Mouse (Mus musculus) liver, embryonic 18 days (tissue): Measurements from ENCODE around the gene Abhd18. TPM values are rescaled to one million over a fixed set of nuclear protein-coding genes. Genes with fewer than 3 reads are reported as not detected.

Experiments
- polyA plus RNA-seq: library from polyadenylated mRNA; depleted of rRNA; stranded (reverse); fragments of >200 nt; gene quantifications from 2 replicates; pipeline ENCODE4 v1.2.3, GENCODE M21; 2012; rRNA removed

Gene Abhd18
- 4.0 and 4.2 TPM in 2 replicates for polyA plus RNA-seq

GRCm38 (mm10) chr3:40846957-40847017 lies at the start of gene Abhd18:
TSS of gene Abhd18 (plus strand) at chr3:40846970.

GRCm38 (mm10) chr3:40799530-40800372 lies 47.0 kb upstream of the Abhd18 start, which contains the start of gene Plk4:
TSS of gene Plk4 (plus strand) at chr3:40800019.

DNA sequence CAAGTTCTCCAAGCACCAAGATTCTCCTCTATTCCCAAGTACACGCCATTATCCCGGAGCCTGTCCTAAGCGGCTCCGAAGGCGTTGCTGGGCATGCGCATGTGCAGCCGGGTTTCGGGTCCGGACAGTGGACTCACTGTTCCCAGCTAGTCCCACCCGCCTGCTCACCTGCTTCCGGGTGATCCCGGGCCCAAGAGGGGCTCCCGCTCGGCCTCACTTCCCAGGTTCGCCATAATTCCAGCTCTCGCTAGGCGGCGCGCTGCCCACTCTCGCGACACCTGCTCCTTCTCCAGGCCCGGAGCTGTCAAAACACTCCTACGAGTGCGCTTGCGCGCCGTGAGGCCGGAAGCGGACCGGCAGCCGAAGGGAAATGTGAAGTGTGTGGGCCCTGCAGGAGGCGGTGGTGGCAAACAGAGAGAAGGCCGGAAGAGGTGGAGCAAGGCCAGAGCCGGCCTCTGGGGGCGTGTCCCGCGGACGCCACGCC lies 255 bp upstream of the Abhd18 start, which contains the start of gene Mfsd8:
TSS of gene Mfsd8 (minus strand) at position 414 of the 484 bp plus-strand sequence.

GRCm38 (mm10) chr3:40902443-40902842 lies 55.7 kb downstream of the Abhd18 start, which contains the start of gene 1700034I23Rik:
TSS of gene 1700034I23Rik (minus strand) at chr3:40902543.

DNA sequence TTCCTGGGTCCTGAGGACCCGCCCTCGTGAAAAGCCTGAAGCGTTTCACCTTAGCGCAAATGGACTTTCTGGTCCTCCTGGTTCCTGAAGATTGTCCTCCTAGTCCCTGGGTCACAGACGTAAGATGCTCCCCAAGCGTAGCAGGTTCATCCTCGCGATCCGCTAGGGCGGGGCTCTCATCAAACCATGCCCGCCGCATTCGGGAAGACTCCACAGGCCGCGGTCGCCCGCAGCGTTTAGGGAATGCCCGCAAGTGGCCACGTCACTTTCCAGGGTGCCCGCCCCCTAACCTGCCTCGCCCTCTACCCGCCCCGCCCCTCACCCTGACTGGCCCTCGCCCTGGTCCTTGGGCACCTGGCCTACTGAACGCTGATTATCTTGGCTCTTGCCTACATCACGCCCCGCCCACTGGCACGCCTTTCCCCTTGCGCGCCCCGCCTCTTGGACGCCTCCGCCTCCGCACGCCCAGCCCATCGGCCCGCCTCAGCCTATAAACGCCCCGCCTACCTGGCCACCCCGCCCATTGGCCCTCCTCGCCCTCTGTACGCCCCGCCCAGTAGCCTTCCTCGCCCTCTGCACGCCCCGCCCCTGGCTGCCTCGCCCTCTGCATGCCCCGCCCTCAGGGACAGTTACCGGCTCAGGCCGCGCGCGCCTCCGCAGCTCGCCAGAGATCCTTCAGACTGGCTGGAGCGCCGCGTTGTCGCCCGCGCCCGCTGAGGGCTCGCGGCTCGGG lies 102.6 kb downstream of the Abhd18 start, which contains the start of gene Larp1b:
TSS of gene Larp1b (plus strand) at position 659 of the 733 bp plus-strand sequence.

Other genes with a start within 250 kb of the Abhd18 start
- gene Slc25a31, start 138.1 kb upstream of the Abhd18 start, polyA plus RNA-seq: 0.02 and 0.03 TPM in 2 replicates
- 3.3 and 3.8 TPM in 2 replicates for gene Hspa4l, start 102.5 kb upstream of the Abhd18 start, polyA plus RNA-seq
- 9.4 and 9.9 TPM in 2 replicates for gene Plk4, start 47.0 kb upstream of the Abhd18 start, polyA plus RNA-seq
- 2.0 and 2.2 TPM in 2 replicates for gene Mfsd8, start 84 bp upstream of the Abhd18 start, polyA plus RNA-seq
- not detected in 2 replicates for gene 1700034I23Rik, start 55.6 kb downstream of the Abhd18 start, polyA plus RNA-seq
- 14.5 and 15.7 TPM in 2 replicates for gene Larp1b, start 102.9 kb downstream of the Abhd18 start, polyA plus RNA-seq
- 13.0 and 13.7 TPM in 2 replicates for gene Pgrmc2, start 236.1 kb downstream of the Abhd18 start, polyA plus RNA-seq